Comparison of ENCODE assay signal across 22 mouse cellular contexts in genomic region chr4:153223019-153223418, GRCm38 (mm10).
A peak's percentile ranks its signal among the peaks of the same experiment; 100 is the strongest.
DNase-seq lines count a peak whose midpoint lies in the region; ATAC-seq and TF ChIP-seq lines count a peak whose summit lies in the region.
"Had no signal": no experiment of that assay in that cellular context is flagged by ENCODE, and none has a peak within 500 bp of the region (broad histone marks: within the 10 kb centered on the region; RNA-seq: fewer than 3 reads in every experiment).

No protein-coding gene starts in this region.

- H3K27me3 ChIP-seq in midbrain, embryonic 11.5 days (ENCODE audit: control insufficient read depth, insufficient read depth, low read length) = no peaks in the 10 kb centered on the region
- peaks cover 42% of the 10 kb centered on the region for H3K27me3 ChIP-seq in midbrain, embryonic 13.5 days
- no peaks in the 10 kb centered on the region for H3K27me3 ChIP-seq in ES-Bruce4 (ENCODE audit: control insufficient read depth, insufficient read depth, low read length, poor library complexity, severe bottlenecking)
- H3K27me3 ChIP-seq in limb, embryonic 10.5 days (ENCODE audit: low read depth, poor library complexity, severe bottlenecking) = no peaks in the 10 kb centered on the region
- H3K27me3 ChIP-seq: CH12.LX, Patski had no signal

- intact Hi-C loops in gastrocnemius, postnatal 36 days (cut with DNase I) = no loop called here

- ATAC-seq in midbrain, embryonic 11.5 days (ENCODE audit: low FRiP score) = no peak
- ATAC-seq in midbrain, embryonic 13.5 days = no peak
- ATAC-seq: activated CD4-positive, CD25-positive, alpha-beta regulatory T cell, adult 4 months; CD4-positive, CD25-positive, alpha-beta regulatory T cell, adult 4 months; Patski had no signal

- H3K27ac ChIP-seq in midbrain, embryonic 11.5 days (ENCODE audit: low read depth, low read length) = no peak overlapping the region
- no peak overlapping the region for H3K27ac ChIP-seq in midbrain, embryonic 13.5 days
- peak overlapping the region; percentile 96 for H3K27ac ChIP-seq in ES-Bruce4 (ENCODE audit: insufficient read depth, low read length)
- peak overlapping the region; percentile 37; the same call in 1 of the 2 replicates for H3K27ac ChIP-seq in limb, embryonic 10.5 days

- no peak overlapping the region for H3K4me3 ChIP-seq in midbrain, embryonic 11.5 days (ENCODE audit: low read depth, low read length)
- H3K4me3 ChIP-seq in midbrain, embryonic 13.5 days (replicated peaks) = no peak overlapping the region
- H3K4me3 ChIP-seq in ES-Bruce4 (ENCODE audit: low read depth, low read length) = peak overlapping the region; percentile 62
- no peak overlapping the region for H3K4me3 ChIP-seq in limb, embryonic 10.5 days

- no peaks in the 10 kb centered on the region for H3K36me3 ChIP-seq in midbrain, embryonic 11.5 days (ENCODE audit: control insufficient read depth, insufficient read depth, low read length)
- H3K36me3 ChIP-seq in midbrain, embryonic 13.5 days = no peaks in the 10 kb centered on the region
- H3K36me3 ChIP-seq in ES-Bruce4 (ENCODE audit: control insufficient read depth, insufficient read depth, low read length, poor library complexity, severe bottlenecking) = no peaks in the 10 kb centered on the region
- H3K36me3 ChIP-seq in limb, embryonic 10.5 days = no peaks in the 10 kb centered on the region
- H3K36me3 ChIP-seq: G1E had no signal

- no peak overlapping the region for H3K9ac ChIP-seq in midbrain, embryonic 11.5 days (ENCODE audit: low read length)
- H3K9ac ChIP-seq in midbrain, embryonic 13.5 days (replicated peaks) = no peak overlapping the region
- peak overlapping the region; percentile 59 for H3K9ac ChIP-seq in ES-Bruce4 (ENCODE audit: low read depth, poor library complexity, severe bottlenecking)

- no peaks in the 10 kb centered on the region for H3K4me1 ChIP-seq in midbrain, embryonic 11.5 days (ENCODE audit: control insufficient read depth, insufficient read depth, low read length)
- peaks cover 8% of the 10 kb centered on the region; the same call in 1 of the 2 replicates for H3K4me1 ChIP-seq in midbrain, embryonic 13.5 days (replicated peaks)
- peaks cover 13% of the 10 kb centered on the region for H3K4me1 ChIP-seq in ES-Bruce4 (ENCODE audit: control insufficient read depth, insufficient read depth, low read length)
- H3K4me1 ChIP-seq in limb, embryonic 10.5 days = peaks cover 86% of the 10 kb centered on the region

- H3K9me3 ChIP-seq in midbrain, embryonic 11.5 days (ENCODE audit: control insufficient read depth, low read length) = no peaks in the 10 kb centered on the region
- no peaks in the 10 kb centered on the region for H3K9me3 ChIP-seq in midbrain, embryonic 13.5 days
- H3K9me3 ChIP-seq in ES-Bruce4 (replicated peaks; ENCODE audit: control insufficient read depth, insufficient read depth, low read length, poor library complexity, severe bottlenecking) = no peaks in the 10 kb centered on the region
- H3K9me3 ChIP-seq in limb, embryonic 10.5 days (replicated peaks) = no peaks in the 10 kb centered on the region

- 87% methylated on average over 5 of the region's 5 CpGs for WGBS in midbrain, embryonic 11.5 days
- 78% methylated on average over 5 of the region's 5 CpGs for WGBS in midbrain, embryonic 13.5 days
- WGBS in limb, embryonic 10.5 days = 89% methylated on average over 5 of the region's 5 CpGs

- no peak overlapping the region for H3K4me2 ChIP-seq in midbrain, embryonic 11.5 days
- H3K4me2 ChIP-seq in midbrain, embryonic 13.5 days (replicated peaks) = no peak overlapping the region

- peak; percentile 43 for TF ChIP-seq POLR2A in ES-Bruce4 (IDR thresholded peaks at IDR 0.05; ENCODE audit: insufficient read depth, low read length)

- TF ChIP-seq CTCF in ES-Bruce4 (IDR thresholded peaks at IDR 0.05; ENCODE audit: low read depth, low read length) = no peak

- peak; percentile 94 for TF ChIP-seq EP300 in ES-Bruce4 (IDR thresholded peaks at IDR 0.05; ENCODE audit: insufficient read depth, low read depth, low read length)

- DNase-seq in midbrain, embryonic 11.5 days (ENCODE audit: low spot score, missing footprints) = peak; percentile 47
- DNase-seq in limb, embryonic 10.5 days (ENCODE audit: low spot score) = no peak
- no peak for DNase-seq in gastrocnemius, postnatal 36 days
- DNase-seq in cerebellum, postnatal 14 days = no peak
- DNase-seq: adrenal gland, adult 2 months; adrenal gland, adult 8-10 months; adrenal gland, postnatal 10 days; adrenal gland, postnatal 14 days; adrenal gland, postnatal 25 days; adrenal gland, postnatal 36 days; B cell, adult 2 months; cerebellum, adult 11 months; cerebellum, adult 11-12 months; cerebellum, adult 18-20 months; cerebellum, adult 2 months had no signal

Comparison
In these comparisons a context has a peak if more than half of its experiments do, and no peak if none do; other contexts are left out.
1. H3K27ac ChIP-seq: peak in ES-Bruce4 (single experiment) and limb, embryonic 10.5 days (single experiment); none in midbrain, embryonic 11.5 days (single experiment) and midbrain, embryonic 13.5 days (single experiment).